Mouse (Mus musculus) bone marrow macrophage, adult 2 months (primary cell): Measurements from ENCODE around the gene Arglu1. TPM values are rescaled to one million over a fixed set of nuclear protein-coding genes. Genes with fewer than 3 reads are reported as not detected.

Source experiments
- H3K27ac ChIP-seq: 2 replicates; pipeline ENCODE4 v1.5.1; 2012; ENCODE audit warnings: low read depth, low read length; ENCODE audit not compliant: insufficient read depth
- H3K4me1 ChIP-seq: 2 replicates; pipeline ENCODE4 v1.6.1; 2012; ENCODE audit warnings: low read length; ENCODE audit not compliant: control insufficient read depth, insufficient read depth
- H3K4me3 ChIP-seq: 2 replicates; pipeline ENCODE4 v1.5.1; 2012; ENCODE audit warnings: mild to moderate bottlenecking, low read length, moderate library complexity; ENCODE audit not compliant: insufficient read depth
- CTCF ChIP-seq: IDR thresholded peaks from 2 replicates; pipeline ENCODE4 v1.5.1; 2012; ENCODE audit warnings: low read depth, mild to moderate bottlenecking, low read length, moderate library complexity
- POLR2A ChIP-seq: IDR thresholded peaks from 2 replicates; pipeline ENCODE4 v1.6.1; 2012; ENCODE audit warnings: mild to moderate bottlenecking, low read depth, low read length, borderline replicate concordance
- polyA plus RNA-seq: library from polyadenylated mRNA; stranded (reverse); fragments of >200 nt; gene quantifications from 2 replicates; pipeline ENCODE4 v1.2.4, GENCODE M21; 2012; ENCODE audit not compliant: missing spikeins, insufficient read depth, insufficient read length

The Arglu1 gene
- polyA plus RNA-seq, 1 experiment: 81.2 TPM

- no peak for TF ChIP-seq CTCF
- TF ChIP-seq POLR2A: no peak
- Histone ChIP-seq H3K4me1 (no peaks in the 10 kb centered on the region), H3K27ac (no peak overlapping the region), H3K4me3 (no peak overlapping the region)
Observed at GRCm38 (mm10) chr8:8658426-8659224, 31.7 kb downstream of the Arglu1 start.

GRCm38 (mm10) chr8:8657692-8658355 is 32.5 kb downstream of the Arglu1 start:
- no peak overlapping the region for H3K4me3 ChIP-seq
- H3K4me1 ChIP-seq: no peaks in the 10 kb centered on the region
- TF ChIP-seq CTCF (no peak), POLR2A (no peak)
- no peak overlapping the region for H3K27ac ChIP-seq

GRCm38 (mm10) chr8:8656578-8657441 is 33.5 kb downstream of the Arglu1 start:
- TF ChIP-seq POLR2A (no peak), CTCF (no peak)
- Histone ChIP-seq H3K27ac (no peak overlapping the region), H3K4me1 (no peaks in the 10 kb centered on the region), H3K4me3 (no peak overlapping the region)

- TF ChIP-seq POLR2A: no peak
- TF ChIP-seq CTCF: no peak
- no peak overlapping the region for H3K27ac ChIP-seq
- H3K4me1 ChIP-seq: no peaks in the 10 kb centered on the region
- H3K4me3 ChIP-seq: no peak overlapping the region
Observed at GRCm38 (mm10) chr8:8655346-8656340, 34.7 kb downstream of the Arglu1 start.

GRCm38 (mm10) chr8:8653906-8654489 is 36.3 kb downstream of the Arglu1 start:
- no peak overlapping the region for H3K4me3 ChIP-seq
- TF ChIP-seq POLR2A (no peak), CTCF (no peak)
- H3K27ac ChIP-seq: no peak overlapping the region
- no peaks in the 10 kb centered on the region for H3K4me1 ChIP-seq

GRCm38 (mm10) chr8:8653343-8653742 is 37.0 kb downstream of the Arglu1 start:
- no peak overlapping the region for H3K4me3 ChIP-seq
- TF ChIP-seq POLR2A: no peak
- no peak for TF ChIP-seq CTCF
- no peak overlapping the region for H3K27ac ChIP-seq
- no peaks in the 10 kb centered on the region for H3K4me1 ChIP-seq

GRCm38 (mm10) chr8:8652388-8652787 is 37.9 kb downstream of the Arglu1 start:
- H3K4me3 ChIP-seq: no peak overlapping the region
- no peak for TF ChIP-seq CTCF
- TF ChIP-seq POLR2A: no peak
- H3K4me1 ChIP-seq: no peaks in the 10 kb centered on the region
- H3K27ac ChIP-seq: no peak overlapping the region

GRCm38 (mm10) chr8:8649944-8650343 is 40.4 kb downstream of the Arglu1 start:
- Histone ChIP-seq H3K4me1 (no peaks in the 10 kb centered on the region), H3K4me3 (no peak overlapping the region), H3K27ac (no peak overlapping the region)
- TF ChIP-seq CTCF (no peak), POLR2A (no peak)

- no peak overlapping the region for H3K4me3 ChIP-seq
- TF ChIP-seq CTCF: no peak
- TF ChIP-seq POLR2A: no peak
- no peak overlapping the region for H3K27ac ChIP-seq
- H3K4me1 ChIP-seq: no peaks in the 10 kb centered on the region
Observed at GRCm38 (mm10) chr8:8649536-8649935, 40.8 kb downstream of the Arglu1 start.
